Mouse (Mus musculus): ENCODE data around the gene Pdcd7.
A peak's percentile ranks its signal among the peaks of the same experiment; 100 is the strongest.

Gene Pdcd7

GRCm38 (mm10) chr9:65394360-65394759, 48.5 kb downstream of the Pdcd7 start:
- DNase-seq (ENCODE audit: low read depth, low spot score) = no peak

- peak; percentile 62 for DNase-seq (ENCODE audit: low read depth, low spot score)
Observed at GRCm38 (mm10) chr9:65398279-65398678, 52.4 kb downstream of the Pdcd7 start, which contains the start of gene Rasl12. Gene Rasl12, plus strand, starts transcription at chr9:65398506.

DNA sequence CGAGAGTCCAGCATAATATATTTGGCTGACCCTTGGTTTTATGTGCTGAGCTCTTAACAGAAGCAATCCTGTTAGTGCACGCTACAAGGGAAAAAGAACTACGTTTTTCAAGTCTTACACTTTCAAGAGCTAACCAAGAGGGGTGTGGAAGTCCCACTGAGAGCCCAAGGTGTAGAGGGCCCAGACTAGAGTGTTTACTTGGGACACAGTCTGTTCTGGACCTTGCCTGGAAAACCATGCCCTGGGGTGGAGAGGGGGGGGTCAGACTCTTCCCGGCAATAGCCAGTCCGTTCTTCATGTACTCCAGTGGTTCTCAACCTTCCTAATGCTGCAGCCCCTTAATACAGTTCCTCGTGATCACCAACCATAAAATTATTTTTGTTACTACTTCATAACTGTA, 54.0 kb downstream of the Pdcd7 start:
- no peak for DNase-seq (ENCODE audit: low read depth, low spot score)

- DNase-seq (ENCODE audit: low read depth, low spot score) = no peak
Observed at GRCm38 (mm10) chr9:65404331-65405183, 58.7 kb downstream of the Pdcd7 start.

- no peak for DNase-seq (ENCODE audit: low read depth, low spot score)
Observed at GRCm38 (mm10) chr9:65405184-65405449, 59.2 kb downstream of the Pdcd7 start.

GRCm38 (mm10) chr9:65407327-65407726, 61.4 kb downstream of the Pdcd7 start:
- DNase-seq (ENCODE audit: low read depth, low spot score) = no peak

GRCm38 (mm10) chr9:65407861-65408260, 62.0 kb downstream of the Pdcd7 start:
- DNase-seq (ENCODE audit: low read depth, low spot score) = no peak

DNA sequence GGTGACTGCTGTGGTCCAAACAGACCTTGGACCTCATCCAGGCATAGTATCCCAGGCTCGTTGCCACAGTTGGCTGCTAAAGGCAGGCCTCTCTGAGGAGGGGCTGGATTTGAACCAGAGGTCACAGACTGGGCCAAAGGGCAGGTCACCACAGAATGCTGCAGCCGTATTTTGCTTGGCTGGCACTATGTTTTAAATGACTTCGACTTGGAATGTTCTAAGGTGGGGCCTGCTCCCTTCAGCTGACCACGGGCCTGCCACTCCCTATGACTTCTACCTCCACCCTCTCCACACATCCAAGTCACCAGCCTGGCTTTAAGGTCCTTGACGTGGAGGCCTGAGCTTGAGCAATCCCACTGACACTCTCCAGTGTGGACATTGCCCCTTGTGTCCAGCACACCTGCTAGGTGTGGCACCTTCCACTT, 63.0 kb downstream of the Pdcd7 start:
- no peak for DNase-seq (ENCODE audit: low read depth, low spot score)

Data from embryo, embryonic 11.5 days (tissue).